8 mouse cellular contexts compared by ENCODE assay signal in genomic region chr6:94466508-94467205, GRCm38 (mm10). TPM values are rescaled to one million over a fixed set of nuclear protein-coding genes. Genes with fewer than 3 reads are reported as not detected.
DNase-seq lines count a peak whose midpoint lies in the region; ATAC-seq and TF ChIP-seq lines count a peak whose summit lies in the region.

No protein-coding gene starts in this region.

- no peaks in the 10 kb centered on the region for H3K9me3 ChIP-seq in hindbrain, embryonic 10.5 days
- no peaks in the 10 kb centered on the region for H3K9me3 ChIP-seq in hindbrain, embryonic 16.5 days (ENCODE audit: control insufficient read depth, low read length)
- H3K9me3 ChIP-seq in heart, embryonic 15.5 days (replicated peaks): no peaks in the 10 kb centered on the region

- peaks cover 18% of the 10 kb centered on the region for H3K4me1 ChIP-seq in hindbrain, embryonic 10.5 days (replicated peaks)
- peaks cover 7% of the 10 kb centered on the region for H3K4me1 ChIP-seq in hindbrain, embryonic 16.5 days (ENCODE audit: control insufficient read depth, insufficient read depth, low read depth, low read length)
- peaks cover 14% of the 10 kb centered on the region for H3K4me1 ChIP-seq in heart, embryonic 15.5 days (replicated peaks)

- no peaks in the 10 kb centered on the region for H3K27me3 ChIP-seq in hindbrain, embryonic 10.5 days (ENCODE audit: insufficient read depth, poor library complexity, severe bottlenecking)
- H3K27me3 ChIP-seq in hindbrain, embryonic 16.5 days (replicated peaks; ENCODE audit: control insufficient read depth, insufficient read depth, low read length): no peaks in the 10 kb centered on the region
- H3K27me3 ChIP-seq in Patski: no peaks in the 10 kb centered on the region
- H3K27me3 ChIP-seq in heart, embryonic 15.5 days: no peaks in the 10 kb centered on the region

- H3K36me3 ChIP-seq in hindbrain, embryonic 10.5 days: no peaks in the 10 kb centered on the region
- no peaks in the 10 kb centered on the region for H3K36me3 ChIP-seq in hindbrain, embryonic 16.5 days (ENCODE audit: control insufficient read depth, insufficient read depth, low read length)
- no peaks in the 10 kb centered on the region for H3K36me3 ChIP-seq in heart, embryonic 15.5 days

- in situ Hi-C loops in Patski (cut with MboI; ENCODE audit: low pct_unique_long_range_greater_than_20kb): loop anchor here (25.0 kb wide), 2 partner anchors 704 to 1679 kb away; no protein-coding TSS in a partner anchor

- no peak for ATAC-seq in hindbrain, embryonic 16.5 days
- ATAC-seq in Patski: no peak
- no peak; the same call in 1 of the 2 replicates for ATAC-seq in heart, embryonic 15.5 days (replicated peaks; ENCODE audit: insufficient number of reproducible peaks, insufficient read depth, low FRiP score, low read depth)

- POLR2A ChIA-PET in Patski (lab: Charles Lee): no interaction called here

- peak; percentile 12 for DNase-seq in hindbrain, embryonic 10.5 days (ENCODE audit: low spot score)
- peak; percentile 52 for DNase-seq in 3T3-L1 (ENCODE audit: low read depth, low spot score)
- no peak for DNase-seq in Patski (ENCODE audit: low read depth, low spot score)
- DNase-seq in spleen, postnatal 10 days (ENCODE audit: low spot score in 2 of 2): peak; percentile 8 to 56
- no peak for DNase-seq in gastrocnemius, adult 8-10 months (ENCODE audit: low spot score in 2 of 2)
- no peak for DNase-seq in left cerebral cortex, adult 8-10 months (ENCODE audit: low spot score in 2 of 2)

- H3K4me3 ChIP-seq in hindbrain, embryonic 10.5 days: no peak overlapping the region
- H3K4me3 ChIP-seq in hindbrain, embryonic 16.5 days (ENCODE audit: low read length): no peak overlapping the region
- no peak overlapping the region for H3K4me3 ChIP-seq in heart, embryonic 15.5 days

- no peak overlapping the region for H3K27ac ChIP-seq in hindbrain, embryonic 10.5 days
- no peak overlapping the region for H3K27ac ChIP-seq in hindbrain, embryonic 16.5 days (ENCODE audit: low read depth, low read length)
- peak overlapping the region; percentile 56 for H3K27ac ChIP-seq in heart, embryonic 15.5 days

- CTCF ChIA-PET in Patski (lab: Charles Lee): no interaction called here

- WGBS in hindbrain, embryonic 10.5 days: 61% methylated on average over 5 of the region's 5 CpGs
- 65% methylated on average over 5 of the region's 5 CpGs for whole genome bisulfite sequencing in hindbrain, embryonic 16.5 days
- 24% methylated on average over 5 of the region's 5 CpGs for WGBS in heart, embryonic 15.5 days

- no peak overlapping the region for H3K4me2 ChIP-seq in hindbrain, embryonic 16.5 days (ENCODE audit: low read length)
- no peak overlapping the region for H3K4me2 ChIP-seq in heart, embryonic 15.5 days

- H3K9ac ChIP-seq in hindbrain, embryonic 16.5 days (ENCODE audit: low read depth, low read length): no peak overlapping the region
- H3K9ac ChIP-seq in heart, embryonic 15.5 days: no peak overlapping the region

- TF ChIP-seq CTCF in Patski (IDR thresholded peaks at IDR 0.05): peak; percentile 54

RNA-seq across cellular contexts. Expression of gene Slc25a26, which starts 33.5 kb away (rescaled TPM):
- polyA plus RNA-seq in hindbrain, embryonic 10.5 days (2016; fragmentation: Nextera tagmentation; extraction: Ambion mirVana): 8.7 and 9.3 TPM in 2 replicates
- 9.4 and 11.9 TPM in 2 replicates for polyA plus RNA-seq in hindbrain, embryonic 16.5 days (2015; fragmentation: Nextera tagmentation; extraction: Ambion mirVana)
- 13.2 TPM for polyA plus RNA-seq in Patski (2021)
- polyA plus RNA-seq in heart, embryonic 15.5 days (2015; fragmentation: Nextera tagmentation; extraction: Ambion mirVana): 12.6 and 13.2 TPM in 2 replicates
- total RNA-seq in gastrocnemius, adult 8-10 months (2022): 10 to 100 TPM; 14.5 to 19.0 (median 17.9) TPM
- total RNA-seq in left cerebral cortex, adult 8-10 months (2022): 10 to 100 TPM; 14.3 to 16.9 (median 15.6) TPM

Comparison
In these comparisons a context has a peak if more than half of its experiments do, and no peak if none do; other contexts are left out.
1. DNase-seq: peak in hindbrain, embryonic 10.5 days (single experiment), 3T3-L1 (single experiment) and spleen, postnatal 10 days (2 of 2); none in Patski (single experiment), gastrocnemius, adult 8-10 months (0 of 2) and left cerebral cortex, adult 8-10 months (0 of 2).